Mouse (Mus musculus) bone marrow, adult 2 months (tissue): ENCODE data around the gene Klhl26.

Experiments used
- CTCF ChIP-seq: fragments of 200-500 bp; IDR thresholded peaks from 2 replicates; pipeline ENCODE4 v1.5.1; 2011; ENCODE audit warnings: low read length, control low read depth; ENCODE audit not compliant: control insufficient read depth, insufficient read depth
- POLR2A ChIP-seq: fragments of 200-500 bp; IDR thresholded peaks from 2 replicates; pipeline ENCODE4 v1.6.1; 2011; ENCODE audit warnings: low read depth, mild to moderate bottlenecking, control low read depth, low read length, borderline replicate concordance; ENCODE audit not compliant: control insufficient read depth

GRCm38 (mm10) chr8:70460606-70461005, 16.2 kb downstream of the Klhl26 start:
- TF ChIP-seq CTCF (no peak), POLR2A (no peak)
